Mouse (Mus musculus) adrenal gland, adult 2 months (tissue): Measurements from ENCODE around the gene Slc22a30. TPM values are rescaled to one million over a fixed set of nuclear protein-coding genes. Genes with fewer than 3 reads are reported as not detected.
"Not testable (repeated sequence)": the region's sequence is repeated elsewhere in the genome, so short reads cannot be mapped to it uniquely, and the experiment has no call there.

ENCODE experiments used
- DNase-seq: peaks from one replicate; pipeline ENCODE4 v3.0.0; 2021
- long read RNA-seq: library from polyadenylated mRNA; stranded (forward); transcript quantifications from one replicate; pipeline ENCODE4 v2.0.0, GENCODE M21; 2021
- polyA plus RNA-seq: library from polyadenylated mRNA; depleted of rRNA; stranded (reverse); fragments of >200 nt; gene quantifications from 2 replicates; pipeline ENCODE4 v1.2.3, GENCODE M21; 2012; rRNA removed
- total RNA-seq, 2 experiments: library from RNA; stranded (reverse); gene quantifications; 2 replicates each; pipeline ENCODE4 v1.2.3; 2021

The Slc22a30 gene
- under 1 TPM in 1 of 2 experiments, not detected in 1; 0.20 TPM for total RNA-seq
- 0.04 TPM in 1 of 2 replicates, not detected in the other for polyA plus RNA-seq
- long read RNA-seq: 0 reads

DNA sequence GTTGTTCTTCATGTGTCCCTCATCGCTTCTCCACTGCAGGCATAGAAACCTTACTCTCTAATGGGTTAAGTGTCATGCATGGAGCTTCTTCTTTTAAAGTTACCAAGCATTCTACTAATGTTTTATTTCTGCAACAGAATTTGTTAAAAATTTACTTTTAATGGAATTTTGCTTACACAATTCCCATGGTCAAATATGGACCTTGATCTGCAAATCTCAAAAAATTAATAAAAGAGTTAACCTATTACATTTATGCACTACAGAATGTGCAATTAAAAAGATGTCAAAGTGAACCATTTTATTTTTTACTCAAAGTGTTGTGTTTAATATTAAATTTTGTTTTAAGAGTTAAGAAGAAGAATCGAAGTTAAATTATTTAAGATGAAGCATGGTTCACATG, at the start of gene Slc22a30:
Slc22a30 (minus strand) TSS at position 101 of the 400 bp plus-strand sequence.
- not testable (repeated sequence) for DNase-seq

DNA sequence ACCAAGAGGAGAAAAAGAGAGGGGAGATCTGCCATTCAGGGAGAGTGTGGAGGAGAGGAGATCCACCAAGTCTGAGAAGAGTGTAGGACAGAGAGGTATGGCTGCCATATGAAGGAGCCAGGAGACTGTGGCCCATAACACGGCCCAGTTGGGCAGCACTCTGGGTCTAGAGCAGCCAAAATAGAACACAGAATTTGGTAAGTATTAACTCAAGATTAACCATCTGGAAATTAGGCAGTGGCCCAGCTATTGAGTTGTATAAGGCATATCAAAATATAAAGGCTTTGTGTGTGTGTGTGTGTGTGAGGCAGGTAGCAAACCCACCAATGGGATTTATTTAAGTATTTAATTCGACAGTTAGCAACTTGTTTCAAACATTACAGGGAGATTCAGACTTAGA, 43.4 kb upstream of the Slc22a30 start:
- DNase-seq: no peak

GRCm38 (mm10) chr19:8447516-8447915, 42.6 kb upstream of the Slc22a30 start:
- no peak for DNase-seq

DNA sequence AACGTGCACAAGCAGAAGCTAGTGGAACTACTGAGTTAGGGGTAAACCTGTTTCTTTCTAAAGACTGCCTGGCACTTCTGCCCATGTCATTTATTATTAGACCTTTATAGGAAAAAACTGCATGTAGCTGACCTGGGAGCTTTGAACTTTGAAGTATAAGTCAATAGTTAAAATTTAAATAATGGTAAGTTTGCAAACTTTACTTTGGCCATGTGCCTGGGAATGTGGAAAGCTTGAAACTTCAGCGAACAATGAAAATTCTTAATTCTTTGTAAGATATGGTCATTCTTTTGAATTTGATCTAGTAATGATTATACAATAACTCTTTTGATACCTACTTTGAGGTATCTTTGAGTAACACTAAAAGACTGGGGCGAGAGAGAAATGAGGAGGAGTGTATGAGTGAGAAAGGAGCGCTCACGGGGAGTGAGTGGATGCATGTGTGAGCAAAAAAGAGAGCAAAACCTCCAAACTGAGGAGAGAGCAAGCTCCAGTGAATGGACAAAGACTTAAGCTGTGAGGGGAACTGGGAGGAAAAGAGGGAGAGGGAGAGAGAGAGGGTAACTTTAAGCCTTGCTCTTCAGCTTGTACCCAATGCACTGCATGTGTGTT, 26.2 kb upstream of the Slc22a30 start:
- DNase-seq: no peak

- DNase-seq: not testable (repeated sequence)
These were observed 2.5 kb upstream of the Slc22a30 start for GRCm38 (mm10) chr19:8407290-8408021.

Other genes with a start within 250 kb of the Slc22a30 start
- gene Slc22a29, start 186.2 kb downstream of the Slc22a30 start, total RNA-seq: not detected
- not detected in 2 replicates for gene Slc22a29, start 186.2 kb downstream of the Slc22a30 start, polyA plus RNA-seq
- under 1 TPM; 0.17 to 0.31 TPM for gene Slc22a8, start 186.1 kb upstream of the Slc22a30 start, total RNA-seq
- gene Slc22a8, start 186.1 kb upstream of the Slc22a30 start, polyA plus RNA-seq: 0.27 and 0.34 TPM in 2 replicates
- not detected for gene Slc22a6, start 212.9 kb upstream of the Slc22a30 start, total RNA-seq
- gene Slc22a6, start 212.9 kb upstream of the Slc22a30 start, polyA plus RNA-seq: 0.06 TPM in 1 of 2 replicates, not detected in the other